ENCODE assay signal across 19 mouse cellular contexts in the genomic region with DNA sequence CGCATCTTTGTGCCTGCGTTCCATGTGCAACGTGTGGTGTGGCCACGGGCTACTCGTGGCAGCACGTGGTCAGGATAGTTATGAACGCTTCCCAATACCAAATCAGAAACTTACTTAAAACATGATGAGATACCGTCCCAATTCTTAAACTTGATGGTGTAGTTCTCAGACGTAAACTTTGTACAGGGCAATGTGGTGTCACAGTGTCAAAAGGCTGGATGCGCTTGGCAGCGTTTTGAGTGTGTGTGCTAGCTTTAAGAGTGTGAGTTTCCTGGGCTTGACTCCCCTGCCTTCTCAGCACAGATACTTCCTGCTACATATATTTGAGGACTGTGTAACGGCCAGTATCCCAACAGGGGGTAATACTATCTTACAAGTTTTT. TPM values are rescaled to one million over a fixed set of nuclear protein-coding genes. Genes with fewer than 3 reads are reported as not detected.
DNase-seq lines count a peak whose midpoint lies in the region; ATAC-seq and TF ChIP-seq lines count a peak whose summit lies in the region.
"Had no signal": no experiment of that assay in that cellular context is flagged by ENCODE, and none has a peak within 500 bp of the region (broad histone marks: within the 10 kb centered on the region; RNA-seq: fewer than 3 reads in every experiment).

No protein-coding gene starts in this region.

- TF ChIP-seq RAD21 in MEL (IDR thresholded peaks at IDR 0.05; ENCODE audit: low read depth, low read length): no peak

- H3K27me3 ChIP-seq in liver, embryonic 11.5 days (replicated peaks; ENCODE audit: control insufficient read depth, insufficient read depth, low read length): no peaks in the 10 kb centered on the region
- no peaks in the 10 kb centered on the region for H3K27me3 ChIP-seq in MEL (ENCODE audit: control insufficient read depth in 1 of 2, insufficient read depth in 2 of 2, low read length in 2 of 2)
- H3K27me3 ChIP-seq in liver, embryonic 13.5 days: peaks cover 15% of the 10 kb centered on the region
- H3K27me3 ChIP-seq: embryonic facial prominence, embryonic 12.5 days; limb, embryonic 13.5 days; neural tube, embryonic 12.5 days had no signal

- TF ChIP-seq EP300 in MEL (IDR thresholded peaks at IDR 0.05; ENCODE audit: low read depth in 1 of 2, low read length in 2 of 2): no peak; a peak in 1 of 4 replicates

- H3K36me3 ChIP-seq in liver, embryonic 11.5 days (ENCODE audit: control insufficient read depth, insufficient read depth, low read length): no peaks in the 10 kb centered on the region
- H3K36me3 ChIP-seq in MEL (ENCODE audit: control insufficient read depth in 1 of 2, insufficient read depth in 2 of 2, low read length in 2 of 2): peaks cover 0 to 40% of the 10 kb centered on the region in 2 experiments; a peak in 2 of 4 replicates
- no peaks in the 10 kb centered on the region for H3K36me3 ChIP-seq in liver, embryonic 13.5 days
- H3K36me3 ChIP-seq: embryonic facial prominence, embryonic 12.5 days; G1E; limb, embryonic 13.5 days; neural tube, embryonic 12.5 days had no signal

- no peaks in the 10 kb centered on the region; the same call in 1 of the 2 replicates for H3K79me2 ChIP-seq in MEL (ENCODE audit: control insufficient read depth, insufficient read depth, low read length, poor library complexity)

- ATAC-seq in liver, embryonic 11.5 days (replicated peaks; ENCODE audit: low FRiP score): no peak; the same call in 1 of the 2 replicates
- no peak for ATAC-seq in liver, embryonic 13.5 days (ENCODE audit: low read depth)
- ATAC-seq in megakaryocyte progenitor cell, adult 5-6 weeks (replicated peaks; ENCODE audit: poor library complexity): peak; percentile 13; the same call in 1 of the 2 replicates
- ATAC-seq in inflammation-experienced regulatory T-cells, adult 6 months: no peak
- ATAC-seq: intestine, embryonic 16.5 days had no signal

- TF ChIP-seq CTCF in MEL (IDR thresholded peaks at IDR 0.05 in 2 of 3, conservative IDR thresholded peaks at IDR 0.05 in 1 of 3; ENCODE audit: control insufficient read depth in 1 of 3, insufficient read depth in 1 of 3, low read depth in 2 of 3, low read length in 3 of 3, poor library complexity in 1 of 3, severe bottlenecking in 1 of 3): no peak

- WGBS in liver, embryonic 11.5 days: 47% methylated on average over 12 of the region's 12 CpGs
- 24% methylated on average over 12 of the region's 12 CpGs for WGBS in liver, embryonic 13.5 days (ENCODE audit: insufficient replicate concordance)

- no peaks in the 10 kb centered on the region for H3K9me3 ChIP-seq in liver, embryonic 11.5 days (ENCODE audit: control insufficient read depth, low read length)
- H3K9me3 ChIP-seq in MEL (replicated peaks; ENCODE audit: insufficient read depth, low read length): no peaks in the 10 kb centered on the region
- H3K9me3 ChIP-seq in liver, embryonic 13.5 days (replicated peaks): no peaks in the 10 kb centered on the region
- H3K9me3 ChIP-seq: embryonic facial prominence, embryonic 12.5 days; G1E; limb, embryonic 13.5 days; neural tube, embryonic 12.5 days had no signal

- peaks cover 13% of the 10 kb centered on the region; the same call in 1 of the 2 replicates for H3K4me1 ChIP-seq in liver, embryonic 11.5 days (replicated peaks; ENCODE audit: control insufficient read depth, insufficient read depth, low read length)
- peaks cover 11 to 50% of the 10 kb centered on the region in 2 experiments; a peak in 3 of 4 replicates for H3K4me1 ChIP-seq in MEL (ENCODE audit: control insufficient read depth in 1 of 2, insufficient read depth in 2 of 2, low read length in 2 of 2)
- peaks cover 20% of the 10 kb centered on the region for H3K4me1 ChIP-seq in liver, embryonic 13.5 days (replicated peaks)
- H3K4me1 ChIP-seq: neural tube, embryonic 12.5 days had no signal

- H3K4me2 ChIP-seq in liver, embryonic 11.5 days: peak overlapping the region; percentile 66; the same call in 1 of the 2 replicates
- peak overlapping the region; percentile 48; the same call in 1 of the 2 replicates for H3K4me2 ChIP-seq in liver, embryonic 13.5 days

- peak overlapping the region; percentile 4; the same call in 1 of the 2 replicates for H3K27ac ChIP-seq in liver, embryonic 11.5 days (ENCODE audit: low read depth, low read length)
- H3K27ac ChIP-seq in MEL (ENCODE audit: control insufficient read depth, low read depth, low read length): peak overlapping the region; percentile 93
- H3K27ac ChIP-seq in liver, embryonic 13.5 days: peak overlapping the region; percentile 36; the same call in 1 of the 2 replicates
- H3K27ac ChIP-seq: embryonic facial prominence, embryonic 12.5 days; gastrocnemius, adult 2 months; hindbrain, embryonic 14.5 days; kidney, postnatal 0 days; limb, embryonic 13.5 days; neural tube, embryonic 12.5 days had no signal

- no peak overlapping the region for H3K9ac ChIP-seq in liver, embryonic 11.5 days (ENCODE audit: low read depth, low read length)
- peak overlapping the region; percentile 67 for H3K9ac ChIP-seq in MEL (ENCODE audit: control insufficient read depth, low read depth, low read length, poor library complexity, severe bottlenecking)
- no peak overlapping the region for H3K9ac ChIP-seq in liver, embryonic 13.5 days
- H3K9ac ChIP-seq: embryonic facial prominence, embryonic 12.5 days; hindbrain, embryonic 14.5 days; limb, embryonic 13.5 days; neural tube, embryonic 12.5 days had no signal

- no peak overlapping the region for H3K4me3 ChIP-seq in liver, embryonic 11.5 days (ENCODE audit: low read depth, low read length)
- H3K4me3 ChIP-seq in MEL (ENCODE audit: control insufficient read depth in 1 of 2, insufficient read depth in 1 of 2, low read depth in 2 of 2, low read length in 2 of 2): peak overlapping the region; percentile 7 to 68
- no peak overlapping the region for H3K4me3 ChIP-seq in liver, embryonic 13.5 days (replicated peaks)
- H3K4me3 ChIP-seq: embryonic facial prominence, embryonic 12.5 days; limb, embryonic 13.5 days; neural tube, embryonic 12.5 days had no signal

- peak in 1 of 2 experiments; percentile 47; a peak in 1 of 4 replicates for TF ChIP-seq POLR2A in MEL (IDR thresholded peaks at IDR 0.05; ENCODE audit: control insufficient read depth in 1 of 2, insufficient read depth in 1 of 2, low read depth in 1 of 2, low read length in 2 of 2, poor library complexity in 1 of 2)

- no peak for DNase-seq in liver, embryonic 11.5 days (ENCODE audit: low spot score)
- DNase-seq in liver: no peak
- DNase-seq in MEL (ENCODE audit: low read depth, low spot score): peak; percentile 82
- no peak for DNase-seq in liver, embryonic 13.5 days
- no peak for DNase-seq in kidney, postnatal 25 days
- DNase-seq: adrenal gland, adult 8-10 months; cerebellum, adult 2 months; gastrocnemius, adult 2 months; heart, adult 18-20 months; heart, postnatal 14 days had no signal

TF ChIP-seq in MEL, 35 proteins besides CTCF, POLR2A, EP300 and RAD21:
- TF ChIP-seq RCOR1 (IDR thresholded peaks at IDR 0.05; ENCODE audit: low read depth, low read length) (no peak), SMC3 (IDR thresholded peaks at IDR 0.05; ENCODE audit: low read depth, low read length) (no peak), SIN3A (IDR thresholded peaks at IDR 0.05; ENCODE audit: low read length) (no peak), USF1 (IDR thresholded peaks at IDR 0.05; ENCODE audit: low read depth, low read length) (peak; percentile 58), MYC (IDR thresholded peaks at IDR 0.05; ENCODE audit: low read depth, low read length) (peak; percentile 94), MXI1 (IDR thresholded peaks at IDR 0.05; ENCODE audit: low read depth, low read length) (peak; percentile 83), MYB (IDR thresholded peaks at IDR 0.05; ENCODE audit: low read depth, low read length) (peak; percentile 31; the same call in 1 of the 2 replicates), MAX (IDR thresholded peaks at IDR 0.05; ENCODE audit: low read length) (peak; percentile 93)

RNA-seq across cellular contexts. Expression of a gene that starts 27.1 kb away (rescaled TPM):
- 0.68 and 1.7 TPM in 2 replicates for polyA plus RNA-seq in liver, embryonic 11.5 days (2014; fragmentation: Nextera tagmentation; extraction: Ambion mirVana)
- total RNA-seq in MEL (2012; rRNA removed): 0.12 and 0.39 TPM in 2 replicates
- 1 to 10 TPM in 1 of 2 experiments, not detected in 1; 1.8 TPM for polyA plus RNA-seq in MEL (2012; ENCODE audit: insufficient read depth in 1 of 2, insufficient read length in 2 of 2, low read depth in 1 of 2, low replicate concordance in 2 of 2, missing spikeins in 1 of 2)
- 0.91 and 1.00 TPM in 2 replicates for polyA plus RNA-seq in liver, embryonic 13.5 days (2015; fragmentation: Nextera tagmentation; extraction: Ambion mirVana)
- total RNA-seq in megakaryocyte progenitor cell, adult 5-6 weeks (2015): 47.1 and 51.5 TPM in 2 replicates
- total RNA-seq in megakaryocyte progenitor cell, adult 5-6 weeks (2017): 11.2 and 14.5 TPM in 2 replicates
- under 1 TPM in 2 of 3 experiments, not detected in 1; 0.21 to 0.99 TPM for polyA plus RNA-seq in inflammation-experienced regulatory T-cells, adult 6 months (2017; shearing (Covaris generic))
- polyA plus RNA-seq: G1E had no signal

Comparison
In these comparisons a context has a peak if more than half of its experiments do, and no peak if none do; other contexts are left out.
1. H3K27ac ChIP-seq: peak in every context shown above with its lines; median percentile 93 in MEL; 36 in liver, embryonic 13.5 days; 4 in liver, embryonic 11.5 days.
2. H3K4me3 ChIP-seq: peak in MEL (2 of 2); none in liver, embryonic 11.5 days (single experiment) and liver, embryonic 13.5 days (single experiment).